Mouse (Mus musculus): ENCODE data around the gene Tbc1d21. TPM values are rescaled to one million over a fixed set of nuclear protein-coding genes. Genes with fewer than 3 reads are reported as not detected.

The Tbc1d21 gene
- total RNA-seq, 2 experiments from 2014 or later, result not detected

Other genes with a start within 250 kb of the Tbc1d21 start
- 10 to 100 TPM; 10.1 to 15.5 TPM for gene Islr, start 166.1 kb downstream of the Tbc1d21 start, total RNA-seq (2021)
- gene Islr2, start 166.1 kb downstream of the Tbc1d21 start, total RNA-seq (2021), result 100 to 1,000 TPM; 113 to 122 TPM
- 10 to 100 TPM; 13.2 to 15.8 TPM for gene Pml, start 120.7 kb downstream of the Tbc1d21 start, total RNA-seq (2021)
- gene Stoml1, start 117.3 kb downstream of the Tbc1d21 start, total RNA-seq (2021), result 10 to 100 TPM; 77.5 to 80.3 TPM
- gene Loxl1, start 57.3 kb downstream of the Tbc1d21 start, total RNA-seq (2021), result 1 to 10 TPM; 2.5 to 3.2 TPM
- 100 to 1,000 TPM; 255 to 268 TPM for gene Insyn1, start 118.1 kb upstream of the Tbc1d21 start, total RNA-seq (2021)
- 1 to 10 TPM; 5.8 to 6.0 TPM for gene Cd276, start 185.0 kb upstream of the Tbc1d21 start, total RNA-seq (2021)
- gene Nptn, start 211.8 kb upstream of the Tbc1d21 start, total RNA-seq (2021), result 100 to 1,000 TPM; 848 to 884 TPM

Data from layer of hippocampus, adult 18-20 months (tissue).